Mouse (Mus musculus): ENCODE measurements around the gene Hmga2.

DNA sequence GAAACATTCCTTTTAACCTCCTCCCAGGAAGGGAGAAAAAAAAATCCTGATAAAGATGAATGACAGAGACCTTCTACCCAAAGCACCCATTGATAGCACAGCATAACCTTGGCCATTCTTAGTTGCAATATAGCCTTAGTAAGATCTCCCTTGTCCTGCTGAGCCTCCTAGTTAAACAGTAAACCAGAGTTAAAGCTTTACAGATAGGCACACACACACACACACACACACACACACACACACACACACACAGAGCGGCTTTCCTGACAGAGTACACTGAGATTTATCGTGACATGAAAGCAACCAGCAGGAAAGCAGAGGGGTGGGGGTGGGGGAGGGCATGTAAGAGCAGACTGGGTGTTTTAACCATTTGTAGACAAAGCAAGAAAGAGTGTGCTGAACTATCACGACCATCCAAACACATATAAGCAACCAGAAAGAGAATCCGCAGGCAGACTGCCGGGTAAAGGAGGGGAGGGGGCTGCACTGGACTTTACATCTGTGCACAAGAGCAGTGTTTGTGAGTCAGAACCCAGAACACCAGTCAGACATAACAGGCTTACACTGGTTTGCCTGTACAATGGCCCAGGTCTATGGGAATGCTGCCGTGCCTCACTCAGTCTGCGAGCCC is 58.7 kb downstream of the Hmga2 start:
- TF ChIP-seq GATA1 (IDR thresholded peaks at IDR 0.05; ENCODE audit: borderline replicate concordance, low read length): no peak
- TF ChIP-seq FLI1 (IDR thresholded peaks at IDR 0.05; ENCODE audit: low read length): no peak
